Mouse (Mus musculus): Measurements from ENCODE around the gene Pgpep1l.

DNA sequence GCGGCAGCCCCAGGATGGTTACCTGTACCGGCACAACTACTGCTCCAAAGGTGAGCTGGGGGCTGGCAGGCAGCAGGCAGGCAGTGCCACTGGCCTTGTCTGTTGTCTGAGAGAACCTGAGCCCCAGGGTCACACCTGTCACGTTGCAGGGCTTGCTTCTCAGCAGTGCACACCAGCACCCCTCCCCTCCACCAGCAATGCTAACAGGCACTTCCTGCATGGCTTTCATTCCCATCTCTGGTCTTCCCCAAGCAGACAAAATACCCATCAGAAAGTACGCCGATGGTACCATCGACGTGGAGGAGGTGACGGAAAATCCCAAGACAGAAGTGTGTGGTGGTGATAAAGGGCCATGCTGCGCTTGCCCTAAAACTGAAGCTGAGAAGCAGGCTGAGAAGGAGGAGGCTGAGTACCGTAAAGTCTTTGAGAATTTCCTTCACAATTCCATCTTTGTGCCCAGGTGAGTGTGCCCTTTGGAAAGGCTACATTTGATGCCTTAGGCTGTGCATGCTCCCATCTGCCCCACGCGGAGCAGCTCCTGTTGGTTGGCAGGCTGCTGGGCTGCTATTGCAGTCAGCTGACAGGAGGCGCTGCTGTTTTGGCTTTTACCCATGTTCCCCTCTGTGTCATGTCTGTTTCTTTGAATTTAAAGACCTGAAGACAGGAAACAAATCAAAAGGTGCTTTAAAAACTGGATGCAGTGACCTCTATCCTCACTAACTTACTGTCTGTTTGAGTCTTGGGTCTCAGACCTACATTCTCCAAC, 74.2 kb downstream of the Pgpep1l start:
- TF ChIP-seq CTCF (IDR thresholded peaks at IDR 0.05; ENCODE audit: extremely low read depth, insufficient read length, insufficient replicate concordance, low read depth, low read length) (no peak), POLR2A (IDR thresholded peaks at IDR 0.05; ENCODE audit: low read depth, low read length) (no peak)

All from small intestine, adult 2 months (tissue).